Mouse (Mus musculus) limb, embryonic 14.5 days (tissue): ENCODE measurements around the gene Tubb4b. TPM values are rescaled to one million over a fixed set of nuclear protein-coding genes. Genes with fewer than 3 reads are reported as not detected.

Experiments
- ATAC-seq: fragments of 200-750 bp; cut with Nextera tagmentation; 2 replicates; pipeline ENCODE4 v1.8.0; 2017; ENCODE audit warnings: low read depth, moderate number of reproducible peaks, moderate TSS enrichment; ENCODE audit not compliant: low FRiP score
- DNase-seq: peaks from one replicate; pipeline ENCODE4 v3.0.0-alpha.2; 2015; ENCODE audit warnings: low spot score
- H3K27ac ChIP-seq: fragments of 300-500 bp; sonication (generic); replicated peaks from 2 replicates; pipeline ENCODE4 v1.5.1; 2014; ENCODE audit warnings: low read depth, mild to moderate bottlenecking, low read length, moderate library complexity, mixed read lengths
- H3K27me3 ChIP-seq: fragments of 300-500 bp; sonication (generic); 2 replicates; pipeline ENCODE4 v1.6.1; 2014; ENCODE audit warnings: low read length, mixed read lengths; ENCODE audit not compliant: control insufficient read depth, insufficient read depth
- H3K36me3 ChIP-seq: fragments of 300-500 bp; sonication (generic); 2 replicates; pipeline ENCODE4 v1.6.1; 2014; ENCODE audit warnings: mild to moderate bottlenecking, low read length, moderate library complexity, mixed read lengths; ENCODE audit not compliant: control insufficient read depth, insufficient read depth
- H3K4me1 ChIP-seq: fragments of 300-500 bp; sonication (generic); 2 replicates; pipeline ENCODE4 v1.6.1; 2014; ENCODE audit warnings: antibody characterized with exemption, low read length, mixed read lengths; ENCODE audit not compliant: control insufficient read depth, insufficient read depth
- H3K4me2 ChIP-seq: fragments of 300-500 bp; sonication (generic); replicated peaks from 2 replicates; pipeline ENCODE4 v1.6.1; 2014; ENCODE audit warnings: low read depth, mild to moderate bottlenecking, low read length, moderate library complexity; ENCODE audit not compliant: severe bottlenecking
- H3K4me3 ChIP-seq: fragments of 300-500 bp; sonication (generic); replicated peaks from 2 replicates; pipeline ENCODE4 v1.5.1; 2014; ENCODE audit warnings: low read length
- H3K9ac ChIP-seq: fragments of 300-500 bp; sonication (generic); 2 replicates; pipeline ENCODE4 v1.6.1; 2014; ENCODE audit warnings: mild to moderate bottlenecking, low read depth, low read length, moderate library complexity; ENCODE audit not compliant: severe bottlenecking
- H3K9me3 ChIP-seq: fragments of 300-500 bp; sonication (generic); 2 replicates; pipeline ENCODE4 v1.6.1; 2016; ENCODE audit warnings: low read length; ENCODE audit not compliant: control insufficient read depth
- POLR2A ChIP-seq: fragments of 200-500 bp; IDR thresholded peaks from 2 replicates; pipeline ENCODE4 v1.8.0; 2012; ENCODE audit warnings: inconsistent platforms, mild to moderate bottlenecking, moderate library complexity, borderline replicate concordance; ENCODE audit not compliant: insufficient read depth, insufficient read length; ENCODE audit errors: extremely low read depth
- WGBS: fragments of 180-500 bp; shearing (Covaris S2); extraction: QIAGEN DNeasy Blood & Tissue Kit; methylation state at CpG from one replicate; pipeline ENCODE4 v1.1.7; 2014; 5-methylcytosine and 5-hydroxymethylcytosine counted together
- polyA plus RNA-seq, 2 experiments: library from polyadenylated mRNA; depleted of rRNA in 1 of 2; stranded (reverse) in 1 of 2; unstranded in 1 of 2; fragments of >200 nt; fragmentation: Nextera tagmentation in 1 of 2; extraction: Ambion mirVana in 1 of 2; gene quantifications; 2 replicates each; pipeline versions ENCODE4 v1.2.1 to v1.2.3; 2012 to 2014

The Tubb4b gene
- polyA plus RNA-seq, 2 experiments, result 419 to 501 TPM

DNA sequence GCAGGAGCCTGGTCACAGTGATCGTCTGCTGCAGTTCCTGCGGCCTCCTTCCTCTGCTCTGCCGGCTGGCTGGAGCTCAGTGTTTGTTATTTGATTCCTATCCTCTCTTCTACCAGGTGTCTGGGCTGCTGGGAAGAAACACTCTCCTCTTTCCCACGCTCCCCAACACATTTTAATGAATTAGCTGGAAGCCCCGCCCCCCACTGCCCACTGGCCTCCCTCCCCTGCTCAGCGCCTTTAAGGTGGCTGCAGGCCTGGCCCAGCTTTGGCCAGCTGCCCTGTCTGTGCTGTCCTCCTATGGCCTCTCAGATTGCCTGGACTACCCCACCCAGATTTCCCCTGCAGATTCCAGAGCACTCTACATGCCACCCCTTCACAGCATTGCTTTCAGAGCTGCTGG, 46.8 kb downstream of the Tubb4b start:
- H3K27me3 ChIP-seq, result peaks cover 36% of the 10 kb centered on the region
- TF ChIP-seq POLR2A, result no peak
- H3K27ac ChIP-seq, result 0 out of 2 replicates have a peak overlapping the region, but pooled peaks have one; percentile 38
- H3K9me3 ChIP-seq, result no peaks in the 10 kb centered on the region
- ATAC-seq (peak; percentile 10; the same call in 1 of the 2 replicates), DNase-seq (peak; percentile 43)
- H3K4me3 ChIP-seq, result no peak overlapping the region
- H3K4me2 ChIP-seq, result peak overlapping the region; percentile 15
- H3K9ac ChIP-seq, result peak overlapping the region; percentile 17; the same call in 1 of the 2 replicates
- WGBS, result 3% methylated on average over 6 of the region's 6 CpGs
- H3K4me1 ChIP-seq, result peaks cover 42% of the 10 kb centered on the region
- H3K36me3 ChIP-seq, result no peaks in the 10 kb centered on the region

DNA sequence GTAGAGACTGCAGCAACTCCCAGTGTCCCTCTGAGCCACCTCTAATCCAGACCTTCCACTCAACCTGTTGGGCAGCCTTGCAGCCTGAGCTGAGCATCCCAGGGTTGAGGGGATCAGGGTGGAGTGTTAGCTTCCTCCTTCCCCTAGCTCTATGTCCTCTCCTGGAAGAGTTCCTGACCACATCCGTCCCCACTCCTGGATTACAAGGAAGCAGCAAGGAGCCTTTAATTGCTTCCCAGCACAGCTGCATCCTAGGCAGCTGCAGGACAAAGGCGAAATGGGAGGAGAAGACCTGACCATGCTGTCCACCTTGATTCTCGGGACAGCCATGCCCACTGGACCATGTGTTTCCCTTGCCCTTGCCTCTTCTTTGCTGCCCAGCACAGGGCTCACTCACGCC, 47.4 kb downstream of the Tubb4b start:
- DNase-seq (no peak), ATAC-seq (no peak)
- H3K4me1 ChIP-seq, result peaks cover 42% of the 10 kb centered on the region
- no peak overlapping the region for H3K27ac ChIP-seq
- WGBS, result 37% methylated on average over 4 of the region's 4 CpGs
- no peak overlapping the region; the same call in 1 of the 2 replicates for H3K9ac ChIP-seq
- H3K27me3 ChIP-seq, result peaks cover 30% of the 10 kb centered on the region
- H3K4me3 ChIP-seq, result no peak overlapping the region
- no peaks in the 10 kb centered on the region for H3K36me3 ChIP-seq
- 0 out of 2 replicates have a peak overlapping the region, but pooled peaks have one; percentile 8 for H3K4me2 ChIP-seq
- H3K9me3 ChIP-seq, result no peaks in the 10 kb centered on the region
- TF ChIP-seq POLR2A, result no peak

- Histone ChIP-seq H3K4me2 (no peak overlapping the region), H3K4me1 (peaks cover 42% of the 10 kb centered on the region), H3K9me3 (no peaks in the 10 kb centered on the region), H3K36me3 (no peaks in the 10 kb centered on the region), H3K4me3 (no peak overlapping the region), H3K27me3 (peaks cover 25% of the 10 kb centered on the region), H3K27ac (no peak overlapping the region), H3K9ac (no peak overlapping the region)
- TF ChIP-seq POLR2A, result no peak
- WGBS, result 43% methylated on average over 6 of the region's 6 CpGs
- no peak for ATAC-seq
- DNase-seq, result no peak
These were observed 47.9 kb downstream of the Tubb4b start for GRCm38 (mm10) chr2:25176573-25176972.

GRCm38 (mm10) chr2:25175690-25176078, 48.8 kb downstream of the Tubb4b start:
- TF ChIP-seq POLR2A, result no peak
- Histone ChIP-seq H3K36me3 (no peaks in the 10 kb centered on the region), H3K4me1 (peaks cover 33% of the 10 kb centered on the region), H3K9me3 (no peaks in the 10 kb centered on the region), H3K4me2 (no peak overlapping the region), H3K4me3 (no peak overlapping the region), H3K27me3 (peaks cover 16% of the 10 kb centered on the region), H3K27ac (no peak overlapping the region), H3K9ac (no peak overlapping the region)
- no peak for ATAC-seq
- WGBS, result 74% methylated on average over 4 of the region's 4 CpGs
- no peak for DNase-seq

GRCm38 (mm10) chr2:25174866-25175689, 49.4 kb downstream of the Tubb4b start:
- H3K4me2 ChIP-seq, result no peak overlapping the region
- no peak for TF ChIP-seq POLR2A
- DNase-seq (no peak), ATAC-seq (no peak)
- H3K27me3 ChIP-seq, result peaks cover 10% of the 10 kb centered on the region; the same call in 1 of the 2 replicates
- H3K4me1 ChIP-seq, result peaks cover 30% of the 10 kb centered on the region
- H3K27ac ChIP-seq, result no peak overlapping the region
- no peak overlapping the region for H3K9ac ChIP-seq
- WGBS, result 51% methylated on average over 7 of the region's 7 CpGs
- no peaks in the 10 kb centered on the region for H3K9me3 ChIP-seq
- no peaks in the 10 kb centered on the region for H3K36me3 ChIP-seq
- no peak overlapping the region for H3K4me3 ChIP-seq
